Mouse (Mus musculus): Measurements from ENCODE around the gene Xpnpep2. TPM values are rescaled to one million over a fixed set of nuclear protein-coding genes. Genes with fewer than 3 reads are reported as not detected.

Gene Xpnpep2
- polyA plus RNA-seq (2012; rRNA removed) = 1.0 and 1.8 TPM in 2 replicates

DNA sequence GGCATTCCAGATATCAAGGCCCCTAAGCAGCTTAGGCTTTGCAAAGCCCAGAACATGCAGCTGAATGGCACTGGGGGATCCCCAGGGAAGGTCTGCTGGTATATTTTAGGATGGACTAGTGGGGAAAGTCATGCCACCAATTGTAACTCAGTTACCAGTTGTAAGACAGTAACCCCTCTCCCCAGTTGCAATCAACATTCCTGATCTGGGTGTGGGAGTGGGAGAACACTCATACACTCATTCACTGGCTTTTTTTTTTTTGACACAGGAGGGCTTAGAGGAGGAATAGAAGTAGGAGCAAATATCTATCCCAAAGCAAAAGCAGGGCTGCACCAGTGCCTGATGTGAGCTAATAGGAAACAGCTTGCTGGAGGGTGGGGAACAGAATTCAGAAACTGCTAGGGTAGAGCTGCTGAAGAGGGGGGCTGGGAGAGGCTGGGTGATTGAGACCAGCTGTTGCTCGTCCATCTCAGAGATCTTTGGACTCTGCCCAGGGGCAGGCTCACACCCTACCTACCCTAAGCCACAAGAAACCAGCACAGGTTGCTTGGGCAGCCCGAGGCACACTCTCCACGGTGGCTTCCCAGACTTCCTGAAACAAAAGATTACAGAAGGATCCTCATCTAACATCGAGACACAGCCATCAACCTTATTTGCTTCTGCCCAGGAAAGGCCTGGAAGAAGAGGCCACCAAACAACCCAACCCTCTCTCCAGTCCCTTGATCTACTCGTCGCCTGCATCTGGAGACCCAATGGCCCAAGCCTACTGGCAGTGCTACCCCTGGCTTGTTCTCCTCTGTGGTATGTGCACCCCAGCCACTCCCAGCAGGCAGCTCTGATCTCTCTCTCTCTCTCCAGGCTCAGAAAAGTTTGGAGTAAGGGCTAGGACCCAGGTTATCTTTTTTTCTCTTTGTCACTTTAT is at the start of gene Xpnpep2:
Gene Xpnpep2, plus strand, starts transcription at position 332 of the 922 bp plus-strand sequence.
- no peak for DNase-seq (ENCODE audit: low read depth)

DNA sequence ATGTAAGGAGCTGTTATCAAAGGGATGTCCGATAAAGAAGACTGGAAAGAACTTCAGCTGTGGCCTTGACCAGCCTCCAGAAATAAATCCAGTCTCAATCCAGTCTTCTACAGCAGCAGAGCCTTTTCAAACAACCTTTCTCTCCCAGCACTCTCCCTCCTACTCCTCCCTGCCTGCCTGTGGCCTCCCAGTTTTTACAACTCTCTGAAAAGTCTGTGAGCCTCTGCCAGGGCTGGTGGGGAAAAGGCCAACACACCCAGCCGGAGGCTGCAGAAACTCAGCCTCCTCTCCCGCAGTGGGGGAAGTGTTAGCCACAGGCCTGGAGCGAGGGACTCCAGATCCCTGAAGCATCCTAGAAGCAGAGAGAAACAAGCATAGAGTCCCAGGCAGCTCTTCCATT is 46.0 kb upstream of the Xpnpep2 start:
- DNase-seq (ENCODE audit: low read depth) = no peak

DNA sequence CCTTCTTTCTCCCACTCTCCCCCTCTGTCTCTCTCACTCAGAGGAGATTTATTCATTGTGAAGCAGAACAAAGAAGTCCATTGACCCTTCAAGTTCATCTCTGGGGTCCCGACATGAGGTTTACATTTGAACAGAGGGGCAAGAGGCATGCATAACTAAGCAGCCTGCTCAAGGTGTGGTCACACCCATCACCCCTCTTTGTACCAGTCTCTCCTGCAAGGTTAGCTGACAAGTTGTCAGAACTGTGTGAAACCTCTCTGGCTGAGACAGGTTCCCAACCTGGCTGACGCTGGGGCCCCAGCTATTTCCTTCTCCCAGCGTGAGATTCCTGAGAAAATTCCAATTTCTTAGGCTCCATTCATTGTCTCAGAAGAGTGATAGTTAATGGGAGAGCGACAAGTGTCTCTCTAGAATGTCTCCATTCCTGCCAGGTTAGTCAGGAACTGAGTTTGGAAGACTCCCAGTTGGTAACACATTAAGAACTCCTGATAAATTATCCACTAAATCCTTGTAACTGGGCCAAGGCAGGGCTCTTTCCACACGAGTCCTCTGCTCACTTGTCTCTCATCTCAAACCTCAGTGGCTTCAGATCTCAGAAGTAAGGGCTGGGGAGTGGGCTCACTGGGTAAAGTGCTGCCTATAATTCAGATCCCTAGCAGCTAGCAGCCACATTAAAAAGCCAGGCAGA is 44.2 kb upstream of the Xpnpep2 start:
- DNase-seq (ENCODE audit: low read depth) = no peak

DNA sequence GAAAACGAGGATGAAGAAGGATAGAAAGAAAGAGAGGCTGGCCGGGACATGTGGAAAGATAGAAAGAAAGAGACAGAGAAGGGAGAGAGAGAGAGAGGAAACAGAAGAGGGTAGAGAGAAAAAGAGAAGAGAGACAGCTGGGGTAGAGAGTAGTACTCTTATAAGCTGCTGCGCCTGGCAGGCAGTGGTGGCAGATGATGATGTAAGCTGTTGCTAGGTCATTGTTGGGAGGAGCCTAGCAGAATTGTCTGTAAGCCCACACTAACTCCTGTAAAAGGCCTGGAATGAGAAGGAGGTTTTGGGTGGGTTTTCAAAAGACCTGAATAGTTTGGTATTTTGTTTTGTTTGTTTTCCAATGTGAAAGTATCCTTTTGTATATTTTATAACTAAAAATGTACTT is 41.6 kb upstream of the Xpnpep2 start:
- DNase-seq (ENCODE audit: low read depth) = no peak

DNA sequence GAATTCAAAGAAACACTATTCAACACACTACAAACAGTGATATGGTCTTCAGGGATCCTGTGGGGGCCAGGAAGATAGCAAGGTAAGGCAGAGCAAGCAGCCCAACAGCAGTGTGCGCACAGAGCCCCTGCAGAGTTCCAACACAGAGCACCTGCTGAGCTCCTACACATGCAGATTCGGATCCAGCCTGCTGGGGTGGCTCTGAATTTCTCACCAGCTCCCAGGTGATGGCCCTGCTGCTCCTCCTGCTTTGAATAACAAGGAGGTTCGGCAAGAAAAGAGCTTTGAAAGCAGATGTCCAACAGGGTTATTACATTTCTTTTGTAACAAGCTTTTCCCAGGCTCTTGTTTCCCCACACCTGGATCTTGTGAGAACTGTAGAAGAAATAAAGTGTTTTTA is 36.6 kb upstream of the Xpnpep2 start:
- no peak for DNase-seq (ENCODE audit: low read depth)

DNA sequence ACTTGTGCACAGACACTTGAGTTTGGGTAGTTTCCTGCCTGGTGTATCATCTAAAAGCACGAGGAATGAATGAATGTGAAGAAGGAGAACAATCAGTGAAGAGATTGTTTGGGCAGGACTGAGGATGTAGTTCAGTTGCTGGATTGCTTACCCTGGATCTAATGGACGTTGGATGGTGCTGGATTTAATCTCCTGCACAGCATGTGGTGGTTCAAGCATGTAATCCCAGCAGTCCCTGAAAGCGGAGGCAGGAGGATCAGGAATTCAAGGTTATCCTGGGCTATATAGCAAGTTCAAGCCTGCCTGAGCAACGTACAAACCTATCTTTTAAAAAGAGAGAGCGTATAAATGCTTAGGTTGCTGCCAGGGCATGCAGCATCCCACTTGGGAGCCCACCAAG is 36.1 kb upstream of the Xpnpep2 start:
- no peak for DNase-seq (ENCODE audit: low read depth)

DNA sequence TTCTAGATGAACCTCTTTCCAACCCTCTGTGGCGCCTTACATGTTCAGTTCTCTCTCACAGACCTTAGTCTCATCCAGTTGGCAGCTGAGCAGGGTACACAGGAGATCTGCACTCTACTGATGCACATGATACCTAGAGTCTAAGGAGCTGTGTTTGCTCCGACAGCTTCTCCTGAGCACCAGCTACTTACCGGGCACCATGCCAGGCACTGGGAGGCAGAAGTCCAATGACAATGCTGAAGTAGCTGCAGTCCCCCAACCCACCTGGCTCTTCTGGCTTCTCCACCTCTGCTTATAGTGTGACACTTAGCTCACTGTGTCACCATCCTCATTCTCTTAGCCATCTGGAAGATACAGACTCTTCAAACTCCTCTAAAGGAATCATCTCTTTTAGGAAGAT is 33.8 kb upstream of the Xpnpep2 start:
- DNase-seq (ENCODE audit: low read depth) = no peak

DNA sequence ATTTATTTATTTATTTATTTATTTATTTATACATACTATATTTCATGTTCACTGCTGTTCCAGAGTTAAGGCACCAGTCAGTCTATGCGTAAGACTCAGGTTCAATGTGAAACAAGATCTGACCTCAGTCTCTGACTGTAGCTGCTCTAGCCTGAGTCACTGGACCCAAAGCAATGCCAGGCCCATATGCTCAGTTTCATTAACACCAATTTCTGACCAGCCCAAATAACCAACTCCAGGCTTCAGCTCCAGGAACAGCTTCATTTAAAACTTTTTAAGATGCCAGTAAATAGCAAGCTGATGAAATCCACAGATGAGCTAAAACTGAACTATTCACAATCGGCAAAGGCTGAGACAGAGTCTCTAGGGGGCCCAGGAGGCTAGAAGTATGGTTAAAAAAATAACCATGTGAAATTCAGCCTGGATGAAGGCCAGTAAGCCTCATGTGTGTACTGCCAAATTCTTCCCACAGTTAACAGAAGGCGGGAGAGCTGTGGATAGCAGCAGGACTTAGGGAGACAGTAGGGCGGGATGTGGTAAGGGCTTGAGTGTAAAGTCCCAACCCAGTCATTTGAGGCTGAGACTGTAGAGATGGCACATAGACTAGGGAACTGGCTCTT is 31.6 kb upstream of the Xpnpep2 start:
- DNase-seq (ENCODE audit: low read depth) = no peak

DNA sequence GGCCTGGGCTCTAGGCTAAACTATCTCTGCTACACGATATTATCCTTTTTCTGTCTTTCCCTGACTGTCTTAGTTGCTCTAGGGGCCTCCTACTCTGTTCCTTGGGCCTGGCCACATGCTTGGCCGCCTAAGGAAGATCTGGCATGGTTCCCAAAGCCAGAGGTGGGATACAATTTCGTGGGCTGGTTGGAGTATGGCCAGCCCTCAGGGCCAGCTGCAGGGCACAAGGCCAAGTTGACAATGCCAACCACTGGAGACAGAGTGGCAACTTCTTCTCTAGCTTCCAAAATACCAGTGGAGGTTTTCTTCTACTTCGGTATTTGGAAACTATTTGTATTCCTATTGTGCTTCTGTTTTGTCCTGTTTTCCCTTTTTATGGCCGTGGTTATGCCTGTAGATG is 26.2 kb upstream of the Xpnpep2 start:
- DNase-seq (ENCODE audit: low read depth) = no peak

DNA sequence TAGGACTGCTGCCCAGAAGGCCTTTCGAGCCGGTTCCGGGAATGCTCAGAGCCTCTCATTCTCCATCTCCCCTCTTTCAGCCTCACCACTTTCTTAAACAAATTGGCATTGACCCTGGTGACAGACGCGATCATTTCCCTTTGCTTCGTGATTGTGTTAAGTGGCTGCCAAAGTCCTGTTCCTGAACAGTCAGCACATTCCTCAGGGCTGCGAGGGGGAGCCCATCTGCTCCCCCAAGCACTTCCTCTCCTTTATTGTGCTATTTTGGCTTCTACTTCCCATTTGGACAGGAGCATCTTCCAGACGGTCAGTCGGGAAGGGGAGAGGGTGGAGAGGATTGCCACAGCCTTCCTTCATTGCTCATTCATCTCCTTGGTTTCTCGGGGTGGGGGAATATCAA is 16.4 kb upstream of the Xpnpep2 start:
- no peak for DNase-seq (ENCODE audit: low read depth)

DNA sequence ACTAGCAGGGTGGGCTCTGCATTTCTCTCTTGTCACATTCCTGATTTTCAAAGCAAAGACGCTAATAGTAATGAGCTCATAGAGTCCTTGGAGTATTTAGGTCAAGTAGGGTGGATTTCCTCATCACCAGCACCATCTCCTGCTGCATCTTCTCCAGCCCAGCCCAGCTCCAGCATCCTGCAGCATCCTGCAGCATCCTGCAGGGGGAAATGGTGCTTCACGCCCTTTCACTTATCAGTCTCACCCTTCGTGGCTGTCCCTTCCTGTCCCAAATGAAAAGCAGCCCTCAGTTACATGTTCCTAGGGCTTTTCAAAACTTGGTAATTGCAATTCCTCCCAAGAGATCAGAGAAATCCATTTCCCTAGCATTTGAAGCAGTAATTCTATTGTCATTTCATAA is 15.0 kb upstream of the Xpnpep2 start:
- no peak for DNase-seq (ENCODE audit: low read depth)

DNA sequence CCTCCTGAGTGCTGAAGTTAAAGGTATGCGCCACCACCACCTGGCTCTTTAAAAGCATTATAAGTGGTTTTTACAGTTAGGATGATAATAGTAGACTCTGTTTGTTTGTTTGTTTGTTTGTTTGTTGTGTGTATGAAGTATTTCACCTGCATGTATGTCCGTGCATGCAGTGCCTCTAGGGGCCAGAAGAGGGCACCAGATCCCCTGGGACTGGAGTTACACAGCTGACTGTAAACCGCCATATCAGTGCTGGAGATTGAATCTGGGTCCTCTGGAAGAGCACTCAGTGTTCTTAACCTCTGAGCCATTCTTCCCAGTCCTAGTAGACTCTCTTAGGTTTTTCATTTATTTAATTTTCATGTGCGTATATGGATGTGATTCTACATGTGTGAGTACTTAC is 13.9 kb upstream of the Xpnpep2 start:
- no peak for DNase-seq (ENCODE audit: low read depth)

DNA sequence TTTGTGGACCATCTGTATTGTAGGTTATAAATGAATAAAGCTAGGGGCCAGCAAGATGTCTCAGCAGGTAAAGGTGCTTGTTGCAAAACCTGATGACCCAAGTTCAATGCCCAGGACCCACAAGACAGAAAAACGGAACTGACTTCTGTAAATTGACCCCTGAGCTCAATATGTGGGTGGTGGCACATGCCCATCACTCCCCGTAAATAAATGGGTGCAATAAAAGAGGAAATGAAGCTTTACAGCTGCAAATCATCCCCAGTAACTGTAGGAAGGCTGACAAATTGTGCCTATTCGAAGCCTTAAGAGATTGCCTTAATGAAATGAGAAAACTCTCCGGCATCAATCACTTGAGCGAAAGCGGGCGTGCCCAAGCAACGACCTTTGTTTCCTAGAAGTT is 11.9 kb upstream of the Xpnpep2 start:
- DNase-seq (ENCODE audit: low read depth) = no peak

DNA sequence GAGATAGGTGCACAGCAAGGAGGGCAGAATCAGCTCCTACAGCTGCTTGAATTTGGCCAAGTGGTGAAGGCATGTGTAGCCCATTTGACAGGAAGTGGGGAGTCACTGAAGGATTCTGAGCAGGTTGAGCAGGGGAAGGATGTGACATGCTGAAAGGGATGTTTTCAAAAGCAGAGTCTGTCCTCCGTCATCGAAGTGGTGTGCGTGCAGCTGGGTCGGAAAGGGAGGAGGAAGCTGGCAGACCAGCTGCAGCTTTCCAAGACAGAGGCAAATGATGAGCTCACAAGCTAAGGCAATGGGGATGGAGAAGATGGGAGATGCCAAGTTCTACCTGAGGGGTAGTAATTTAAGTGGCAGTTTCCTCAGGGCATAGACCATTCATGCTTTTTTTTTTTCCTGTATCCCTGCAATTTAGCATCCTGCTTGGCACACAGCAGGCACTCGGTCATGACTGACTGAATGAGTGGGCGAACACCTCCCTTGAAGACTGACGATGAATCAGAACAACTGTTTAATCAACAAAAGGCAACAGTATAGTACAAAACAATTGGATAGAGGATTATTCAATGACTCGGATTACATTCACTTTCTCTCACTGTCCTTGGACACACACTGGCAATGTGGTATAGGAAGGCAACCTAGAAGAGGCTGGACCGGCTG is 9.9 kb upstream of the Xpnpep2 start:
- no peak for DNase-seq (ENCODE audit: low read depth)

DNA sequence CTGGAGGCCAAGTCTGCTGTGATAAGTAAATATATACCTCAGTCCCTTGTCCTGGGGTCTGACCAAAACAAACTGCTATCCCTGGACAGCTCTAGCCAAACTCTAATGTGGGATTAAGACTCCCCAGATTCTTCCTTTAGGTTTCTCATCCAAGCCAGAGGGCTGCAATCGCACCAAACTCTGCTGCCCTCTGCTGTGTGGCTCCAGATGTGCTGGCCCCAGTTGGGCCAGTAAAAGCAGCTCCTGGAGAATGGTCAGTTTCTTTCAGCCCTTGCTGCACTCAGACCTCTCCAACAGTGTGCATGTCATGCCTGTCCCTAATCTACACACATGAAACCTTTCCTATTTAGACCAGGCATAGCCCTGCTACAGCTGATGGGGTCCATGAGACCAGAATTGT is 8.7 kb upstream of the Xpnpep2 start:
- no peak for DNase-seq (ENCODE audit: low read depth)

DNA sequence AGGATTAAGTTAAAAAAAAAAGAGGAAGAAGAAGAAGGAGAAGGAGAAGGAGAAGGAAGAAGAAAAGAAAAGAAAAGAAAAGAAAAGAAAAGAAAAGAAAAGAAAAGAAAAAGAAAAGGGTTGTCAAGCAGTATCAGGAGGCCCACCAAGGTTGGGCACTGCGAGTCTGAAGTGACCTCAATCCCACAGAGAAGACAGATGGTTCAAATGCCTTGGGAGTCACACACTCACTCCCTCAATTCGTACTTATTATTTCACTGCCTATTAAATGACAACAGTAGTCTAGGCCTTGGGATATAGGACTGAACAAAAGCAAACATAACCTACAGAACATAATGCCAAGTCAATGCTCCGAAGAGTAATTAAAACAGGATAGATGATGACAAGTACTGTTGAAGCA is 5.3 kb upstream of the Xpnpep2 start:
- DNase-seq (ENCODE audit: low read depth) = no peak

DNA sequence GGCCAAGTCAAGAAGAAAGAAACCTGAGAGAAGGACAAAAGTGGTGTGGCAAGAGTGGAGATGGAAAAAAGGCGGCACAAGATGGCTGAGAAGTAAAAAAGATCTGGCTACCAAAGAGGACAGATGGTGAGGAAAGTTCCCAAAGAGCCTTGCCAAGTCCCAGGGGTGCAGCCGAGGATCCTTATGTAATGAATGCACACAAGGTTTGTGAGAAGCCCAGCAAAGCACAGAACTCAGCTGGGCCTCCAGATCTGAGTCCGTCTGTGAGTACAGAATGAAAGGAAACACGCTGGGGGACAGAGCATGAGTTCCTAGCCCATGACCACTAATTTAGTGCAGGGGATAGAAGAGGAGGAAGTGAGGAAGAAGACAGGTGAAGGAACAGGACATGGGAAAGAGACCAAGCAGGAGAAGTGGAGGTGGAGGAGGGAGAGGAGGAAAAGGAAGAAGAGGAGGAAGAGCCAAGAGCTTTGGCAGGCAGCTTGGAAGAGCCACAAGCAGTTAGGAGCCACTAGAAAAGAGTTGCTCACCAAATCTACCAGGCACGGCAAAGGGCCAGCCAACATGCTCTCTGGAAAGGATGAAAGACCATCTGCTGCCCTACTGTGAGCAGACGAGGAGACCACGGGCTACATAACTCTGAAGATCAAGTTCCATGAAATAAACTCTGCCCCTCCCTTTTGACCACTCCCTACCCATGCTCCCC is 3.6 kb upstream of the Xpnpep2 start:
- DNase-seq (ENCODE audit: low read depth) = no peak

DNA sequence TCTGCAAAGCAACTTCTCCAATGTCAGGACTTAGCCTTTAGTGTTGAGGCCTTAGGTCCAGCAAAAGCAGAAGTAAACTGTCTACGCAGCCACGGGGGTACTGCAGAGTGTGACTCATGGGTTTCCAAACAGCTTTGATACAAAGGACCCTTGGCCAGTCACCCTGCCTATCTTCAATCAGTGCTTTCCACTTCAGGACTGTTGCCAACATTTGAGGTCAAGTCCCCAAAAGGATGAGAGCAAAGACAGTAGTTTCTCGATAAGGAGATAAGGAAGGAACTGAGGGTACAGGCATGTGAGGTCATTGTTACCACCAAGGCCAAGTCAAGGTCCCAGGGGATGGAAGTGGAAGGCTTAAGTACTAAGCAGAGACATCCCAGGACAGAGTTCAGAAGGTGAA is 2.3 kb upstream of the Xpnpep2 start:
- DNase-seq (ENCODE audit: low read depth) = no peak

DNA sequence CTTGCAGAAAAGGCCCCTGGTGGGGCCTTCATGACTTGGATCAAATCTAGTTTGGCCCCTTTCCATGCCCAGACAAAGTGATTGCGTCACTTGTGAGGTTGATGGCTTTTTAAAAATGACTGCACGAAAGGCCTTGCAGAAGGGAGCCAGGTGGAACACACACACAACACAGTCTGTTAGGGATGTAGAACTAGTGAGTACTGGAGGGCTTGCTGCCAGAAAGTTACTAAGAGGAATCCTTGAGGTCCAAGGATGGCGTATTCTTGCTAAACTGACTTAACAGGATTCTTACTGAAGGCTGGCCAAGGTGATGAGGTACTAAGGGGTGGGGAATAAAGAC is 761 bp downstream of the Xpnpep2 start:
- no peak for DNase-seq (ENCODE audit: low read depth)

DNA sequence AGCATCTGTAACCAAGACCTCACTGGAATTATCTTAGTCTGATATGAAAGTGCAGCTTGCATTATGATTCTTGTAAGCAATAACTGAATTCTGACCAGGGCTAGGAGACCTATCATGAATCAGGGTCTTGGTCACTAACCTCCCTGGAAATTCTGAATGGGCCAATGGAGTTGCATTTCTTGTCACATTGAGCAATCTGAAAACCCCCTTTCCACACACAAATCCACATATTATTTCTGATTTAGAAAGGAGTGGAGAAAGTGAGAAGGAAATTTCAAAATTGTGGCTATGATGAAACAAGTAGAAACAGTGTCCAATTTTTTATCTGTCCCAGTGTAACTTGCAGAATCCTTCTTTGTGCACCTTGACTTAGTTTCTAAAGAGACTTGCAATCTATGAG is 10.8 kb downstream of the Xpnpep2 start:
- no peak for DNase-seq (ENCODE audit: low read depth)

DNA sequence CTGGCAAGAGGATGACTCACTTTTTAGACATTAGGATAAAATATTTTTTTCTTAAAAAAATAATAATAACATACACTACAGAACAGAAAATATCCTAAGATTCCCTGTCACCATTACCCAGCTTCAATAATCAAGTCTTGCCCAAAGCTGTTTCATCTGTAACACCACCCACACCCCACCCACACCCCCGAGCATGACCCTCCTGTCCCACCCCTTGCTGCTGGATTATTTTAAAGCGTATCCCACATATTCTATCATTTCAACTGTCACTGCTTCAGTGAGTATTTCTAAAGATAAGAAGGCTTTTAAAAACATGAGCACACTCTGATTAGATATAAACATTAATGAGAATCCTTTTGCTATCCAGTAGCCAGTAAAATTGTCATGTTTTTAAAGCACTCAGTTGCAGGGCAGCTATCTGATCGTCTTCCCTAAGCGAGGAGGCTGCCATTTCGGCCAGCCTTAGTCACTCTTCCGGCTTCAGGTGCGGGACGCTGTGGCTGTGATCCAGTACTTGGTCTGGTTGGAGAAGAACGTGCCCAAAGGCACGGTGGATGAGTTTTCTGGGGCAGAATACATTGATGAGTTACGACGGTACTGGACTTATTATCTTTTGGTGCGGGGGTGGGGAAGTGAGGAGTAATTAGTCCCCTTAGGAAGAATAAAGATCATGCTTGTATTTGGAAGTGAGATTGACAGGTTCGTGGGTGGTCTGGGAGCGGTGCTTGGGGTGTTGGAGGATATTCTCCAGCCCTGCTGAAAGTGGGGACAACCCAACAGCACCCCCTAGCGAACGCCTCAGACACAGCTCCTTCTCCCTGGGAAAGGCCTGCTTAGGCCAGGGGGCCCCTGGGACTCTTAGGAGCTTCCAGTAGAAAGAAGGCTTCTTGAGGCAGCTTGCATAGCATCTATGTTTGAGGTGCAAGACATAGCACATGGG is 15.9 kb downstream of the Xpnpep2 start:
- DNase-seq (ENCODE audit: low read depth) = no peak

Measured in gonadal fat pad, adult 2 months (tissue).